Mouse (Mus musculus) ES-E14 (cell line): ENCODE measurements at regions not wholly inside any gene's neighbourhood (a gene's known extent, or its start where the extent isn't known, plus 50 kb on each side); places are given as distances from the start of the nearest gene placed in this dataset.

ENCODE experiments used
- DNase-seq: peaks from one replicate; pipeline ENCODE4 v3.0.0-alpha.2; 2013; ENCODE audit warnings: low read depth, low spot score
- H3K27ac ChIP-seq: 2 replicates; pipeline ENCODE4 v1.5.1; 2012; ENCODE audit warnings: low read depth, mild to moderate bottlenecking, low read length, moderate library complexity, mixed read lengths; ENCODE audit not compliant: poor library complexity, insufficient read depth, severe bottlenecking
- H3K36me3 ChIP-seq: 2 replicates; pipeline ENCODE4 v1.6.1; 2012; ENCODE audit warnings: mild to moderate bottlenecking, low read length, moderate library complexity, mixed read lengths; ENCODE audit not compliant: control insufficient read depth, poor library complexity, insufficient read depth, severe bottlenecking
- H3K4me1 ChIP-seq, 2 experiments: fragments of 150-350 bp in 1 of 2; sonication (generic) in 1 of 2; 2 replicates each; pipeline ENCODE4 v1.6.1; 2012; ENCODE audit warnings: low read length in 2 of 2, mild to moderate bottlenecking in 1 of 2, mixed read lengths in 1 of 2; ENCODE audit not compliant: control insufficient read depth in 2 of 2, insufficient read depth in 2 of 2, poor library complexity in 1 of 2
- H3K4me3 ChIP-seq, 2 experiments: fragments of 150-350 bp in 1 of 2; sonication (generic) in 1 of 2; 2 replicates each; pipeline ENCODE4 v1.5.1; 2012; ENCODE audit warnings: low read length in 2 of 2, low read depth in 1 of 2, mild to moderate bottlenecking in 1 of 2, mixed read lengths in 1 of 2; ENCODE audit not compliant: insufficient read depth in 1 of 2, poor library complexity in 1 of 2, severe bottlenecking in 1 of 2
- H3K9ac ChIP-seq: 2 replicates; pipeline ENCODE4 v1.6.1; 2012; ENCODE audit warnings: low read depth, mild to moderate bottlenecking, low read length, mixed read lengths; ENCODE audit not compliant: poor library complexity, insufficient read depth, severe bottlenecking
- H3K9me3 ChIP-seq: fragments of 150-350 bp; sonication (generic); 2 replicates; pipeline ENCODE4 v1.6.1; 2012; ENCODE audit warnings: low read depth, mild to moderate bottlenecking, low read length; ENCODE audit not compliant: control insufficient read depth, insufficient read depth
- CHD2 ChIP-seq: IDR thresholded peaks from 2 replicates; pipeline ENCODE4 v1.6.1; 2014; ENCODE audit warnings: mild to moderate bottlenecking, low read depth, low read length, inconsistent platforms
- HCFC1 ChIP-seq: IDR thresholded peaks from 2 replicates; pipeline ENCODE4 v1.6.1; 2012; ENCODE audit warnings: low read length, inconsistent platforms, borderline replicate concordance; ENCODE audit not compliant: insufficient read depth
- MAFK ChIP-seq: IDR thresholded peaks from 2 replicates; pipeline ENCODE4 v1.6.1; 2014; ENCODE audit warnings: mild to moderate bottlenecking, low read depth, low read length, inconsistent platforms; ENCODE audit not compliant: insufficient read depth
- ZC3H11A ChIP-seq: IDR thresholded peaks from 2 replicates; pipeline ENCODE4 v1.6.1; 2012; ENCODE audit warnings: low read depth, mild to moderate bottlenecking, inconsistent platforms, low read length, borderline replicate concordance
- ZNF384 ChIP-seq: IDR thresholded peaks from 2 replicates; pipeline ENCODE4 v1.6.1; 2012; ENCODE audit warnings: low read depth, low read length, inconsistent platforms
- in situ Hi-C, 2 experiments: fragments of 600-800 bp; cut with MboI; formaldehyde crosslinking; loops; one replicate each; pipeline ENCODE4 v1.15.1; 2025; ENCODE audit warnings: low sequenced_read_pairs in 2 of 2, inconsistent platforms in 1 of 2; ENCODE audit not compliant: unreplicated experiment in 2 of 2

DNA sequence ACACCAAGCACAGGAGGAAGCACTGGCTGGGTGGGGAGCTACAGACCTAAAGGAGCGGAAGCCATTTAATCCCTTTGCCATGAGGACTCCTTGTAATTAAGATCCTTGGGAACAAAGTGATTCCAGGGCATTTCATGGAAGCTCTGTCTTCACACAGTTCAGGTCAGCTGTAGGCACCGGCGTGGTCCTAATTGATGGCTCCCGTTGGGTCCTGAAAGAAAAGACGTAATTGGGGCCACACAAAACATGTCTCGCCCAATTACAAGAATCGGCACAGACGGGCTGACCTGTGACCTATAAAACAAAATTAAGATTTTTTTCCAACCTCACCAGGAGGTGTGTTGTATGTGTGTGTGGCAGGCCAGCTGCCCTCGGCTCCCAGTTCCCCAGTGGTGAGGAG is 232.3 kb upstream of the Dio3 start:
- TF ChIP-seq CHD2 (no peak), MAFK (no peak), HCFC1 (no peak), ZC3H11A (no peak), ZNF384 (no peak)
- no peak overlapping the region for H3K4me3 ChIP-seq
- in situ Hi-C loops: loop anchor here in 1 of 2 experiments (25.0 kb wide), 1 partner anchor 341 kb away; no protein-coding TSS in a partner anchor
- H3K9ac ChIP-seq: no peak overlapping the region
- H3K36me3 ChIP-seq: no peaks in the 10 kb centered on the region
- H3K27ac ChIP-seq: no peak overlapping the region
- no peaks in the 10 kb centered on the region for H3K9me3 ChIP-seq
- no peak for DNase-seq
- no peaks in the 10 kb centered on the region for H3K4me1 ChIP-seq

- no peaks in the 10 kb centered on the region for H3K9me3 ChIP-seq
- in situ Hi-C loops: loop anchor here in 1 of 2 experiments (25.0 kb wide), 1 partner anchor 340 kb away; no protein-coding TSS in a partner anchor
- no peaks in the 10 kb centered on the region for H3K4me1 ChIP-seq
- H3K4me3 ChIP-seq: no peak overlapping the region
- no peak overlapping the region for H3K9ac ChIP-seq
- TF ChIP-seq CHD2 (no peak), HCFC1 (no peak), ZC3H11A (no peak), MAFK (no peak), ZNF384 (no peak)
- DNase-seq: no peak
- H3K27ac ChIP-seq: no peak overlapping the region
- H3K36me3 ChIP-seq: no peaks in the 10 kb centered on the region
Measured at GRCm38 (mm10) chr12:110047466-110048250, 231.2 kb upstream of the Dio3 start.

- H3K4me1 ChIP-seq: no peaks in the 10 kb centered on the region
- no peak for TF ChIP-seq MAFK
- no peak for TF ChIP-seq CHD2
- TF ChIP-seq ZNF384: no peak
- no peak for TF ChIP-seq HCFC1
- no peak for TF ChIP-seq ZC3H11A
- no peak for DNase-seq
- no peak overlapping the region for H3K27ac ChIP-seq
- H3K4me3 ChIP-seq: no peak overlapping the region
- H3K36me3 ChIP-seq: no peaks in the 10 kb centered on the region
- in situ Hi-C loops: loop anchor here in 1 of 2 experiments (25.0 kb wide), 1 partner anchor 338 kb away; no protein-coding TSS in a partner anchor
- H3K9ac ChIP-seq: no peak overlapping the region
- H3K9me3 ChIP-seq: no peaks in the 10 kb centered on the region
Measured at GRCm38 (mm10) chr12:110049154-110049736, 229.6 kb upstream of the Dio3 start.

DNA sequence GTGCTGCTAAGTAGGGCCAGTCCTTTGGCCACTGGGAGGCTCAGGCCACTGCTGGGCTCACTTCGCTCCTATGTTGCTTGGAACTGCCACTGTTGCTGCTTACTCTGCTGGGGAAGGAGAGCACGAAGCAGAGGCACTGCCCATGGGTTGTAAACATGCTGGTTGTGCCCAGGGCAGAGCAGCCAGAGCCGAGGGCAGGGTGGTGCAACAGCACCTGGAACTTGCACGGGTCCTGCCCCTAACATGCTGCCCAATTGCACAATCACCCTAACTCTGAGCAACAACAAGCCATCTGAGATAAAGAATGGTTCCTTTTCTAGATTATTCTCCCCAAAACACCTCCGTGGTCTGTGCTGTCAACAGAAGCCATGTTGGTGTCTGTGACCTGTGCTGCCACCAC is 219.5 kb upstream of the Dio3 start:
- H3K4me3 ChIP-seq: no peak overlapping the region
- H3K4me1 ChIP-seq: no peaks in the 10 kb centered on the region
- H3K36me3 ChIP-seq: no peaks in the 10 kb centered on the region
- no peaks in the 10 kb centered on the region for H3K9me3 ChIP-seq
- H3K27ac ChIP-seq: no peak overlapping the region
- H3K9ac ChIP-seq: no peak overlapping the region
- no peak for DNase-seq
- in situ Hi-C loops: no loop called here
- TF ChIP-seq ZNF384 (no peak), MAFK (no peak), ZC3H11A (no peak), HCFC1 (no peak), CHD2 (no peak)
